Mouse (Mus musculus) testis, postnatal 10 days (tissue): ENCODE measurements at regions not wholly inside any gene's neighbourhood (a gene's known extent, or its start where the extent isn't known, plus 50 kb on each side); places are given as distances from the start of the nearest gene placed in this dataset.

Experiments used
- DNase-seq: peaks from one replicate; pipeline ENCODE4 v3.0.0; 2021; ENCODE audit warnings: low spot score

DNA sequence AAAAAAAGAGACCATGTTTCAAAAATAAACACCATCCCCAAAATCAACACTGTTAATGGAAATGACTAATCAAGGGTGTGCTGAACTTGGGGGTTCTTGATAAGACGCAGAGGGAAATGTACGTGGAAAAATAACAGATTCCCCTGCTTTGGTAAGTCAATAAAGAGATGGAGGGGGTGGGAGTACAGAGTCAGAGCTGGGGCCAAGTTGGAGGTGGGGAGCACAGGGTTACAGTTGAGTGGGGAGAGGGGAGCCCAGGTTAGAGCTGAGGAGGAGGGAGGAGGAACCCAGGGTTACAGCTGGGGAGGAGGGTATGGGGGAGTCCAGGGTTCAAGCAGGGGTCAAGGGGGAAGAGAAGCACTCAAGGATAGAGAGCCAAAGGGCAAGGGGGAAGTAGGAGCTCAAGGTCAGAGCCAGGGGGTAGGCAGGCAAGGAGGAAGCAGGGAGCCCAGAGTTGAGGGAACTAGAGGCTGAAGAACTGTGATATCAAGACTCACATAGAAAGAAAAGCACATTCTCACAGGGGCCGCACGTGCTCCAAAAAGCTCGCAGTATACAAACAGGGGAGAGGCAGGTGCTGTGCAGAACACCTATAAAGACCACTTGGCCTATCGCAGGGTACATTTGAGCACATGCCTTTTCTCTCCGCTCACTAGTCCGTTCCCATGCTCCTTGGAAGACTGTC lies 246.4 kb downstream of the Sox9 start:
- no peak for DNase-seq

DNA sequence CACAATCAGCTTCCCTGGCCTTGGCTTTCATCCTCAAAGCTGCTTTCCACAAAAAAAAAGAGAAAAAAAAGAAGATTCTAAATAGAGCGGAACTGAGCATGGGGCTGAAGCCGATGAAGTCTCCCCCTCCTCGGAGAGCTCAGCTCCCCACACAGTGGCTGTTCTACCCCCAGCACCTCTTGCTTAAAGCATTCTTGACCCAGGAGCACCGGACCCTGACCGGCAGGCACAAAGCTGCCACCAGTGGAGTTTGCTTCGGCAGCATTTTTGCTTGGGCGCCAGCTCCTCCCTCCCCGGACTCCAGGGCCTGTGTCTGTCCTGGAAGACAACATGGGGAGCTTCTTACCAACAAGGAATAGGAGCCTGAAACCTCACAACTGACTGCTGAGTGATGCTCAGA lies 249.4 kb downstream of the Sox9 start:
- no peak for DNase-seq

DNA sequence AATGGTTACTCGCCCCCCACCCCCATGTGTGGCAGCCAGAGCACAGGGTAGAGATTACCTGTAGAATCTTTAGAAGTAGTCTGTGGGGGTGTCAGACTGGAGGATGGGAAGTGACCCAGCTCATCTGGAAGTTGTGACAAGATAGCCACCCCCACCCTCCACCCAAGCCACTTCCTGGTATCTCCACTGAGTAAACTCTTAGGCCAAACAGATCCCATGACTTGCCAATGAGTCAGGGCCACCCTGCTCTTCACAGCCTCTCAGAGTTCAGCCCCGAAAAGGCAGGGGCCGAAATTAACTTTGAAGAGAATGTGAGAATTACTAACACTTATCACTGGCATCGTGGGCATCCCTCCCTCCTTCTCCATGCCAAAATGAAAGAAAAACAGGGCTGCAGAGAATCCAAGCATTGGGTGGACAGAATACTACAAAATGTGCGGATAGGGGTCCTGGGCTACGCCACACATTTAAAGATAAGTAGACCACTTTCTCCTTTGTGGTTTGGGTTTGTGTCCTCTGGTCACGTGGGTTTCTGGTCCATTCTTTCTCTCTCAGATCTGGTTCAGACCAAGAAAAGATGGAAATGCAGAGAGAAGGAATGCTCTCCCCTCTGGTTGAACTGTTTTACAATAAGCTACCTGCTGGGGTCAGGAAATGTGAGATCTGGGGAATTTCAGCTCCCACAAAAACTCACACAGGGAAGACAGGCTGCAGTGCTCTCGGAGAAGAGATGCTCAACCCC lies 250.6 kb downstream of the Sox9 start:
- DNase-seq, result no peak

DNA sequence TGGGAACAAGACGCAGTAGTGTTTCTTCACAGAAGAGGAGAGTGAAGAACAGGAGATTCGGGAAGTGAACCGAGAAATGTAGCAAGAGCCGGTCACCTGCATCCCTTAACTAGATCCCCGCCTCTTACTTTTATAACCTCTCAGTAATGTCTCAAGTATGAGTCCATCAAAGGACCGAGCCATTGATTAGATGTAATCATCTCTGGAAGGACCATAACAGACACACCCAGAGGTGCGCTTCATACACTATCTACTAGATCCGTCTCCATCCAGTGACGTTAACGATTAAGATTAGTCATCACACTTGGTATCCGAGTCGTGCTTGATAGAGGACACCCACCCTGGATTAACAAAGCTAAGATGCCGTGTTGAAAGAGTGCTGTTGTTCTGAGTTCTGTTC lies 252.9 kb downstream of the Sox9 start:
- no peak for DNase-seq

DNA sequence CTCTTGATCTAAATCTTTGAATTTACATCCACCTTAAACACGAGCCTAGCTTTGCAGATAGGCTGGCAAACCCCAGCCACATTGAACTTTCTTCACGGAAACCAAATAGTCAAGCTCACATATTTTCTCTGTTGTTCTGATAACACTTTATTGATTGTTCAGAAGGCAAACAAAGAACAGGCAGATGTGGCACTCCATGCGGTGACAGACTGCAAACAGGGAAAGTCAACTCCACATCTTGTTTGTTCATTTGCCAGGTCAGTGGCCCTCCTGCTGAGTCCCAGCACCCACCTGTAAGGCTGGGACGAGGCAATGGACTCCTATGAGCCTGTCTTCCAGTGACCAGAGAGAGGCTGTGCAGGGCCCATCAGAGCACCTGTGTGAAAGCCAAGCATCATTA lies 255.7 kb downstream of the Sox9 start:
- no peak for DNase-seq

DNA sequence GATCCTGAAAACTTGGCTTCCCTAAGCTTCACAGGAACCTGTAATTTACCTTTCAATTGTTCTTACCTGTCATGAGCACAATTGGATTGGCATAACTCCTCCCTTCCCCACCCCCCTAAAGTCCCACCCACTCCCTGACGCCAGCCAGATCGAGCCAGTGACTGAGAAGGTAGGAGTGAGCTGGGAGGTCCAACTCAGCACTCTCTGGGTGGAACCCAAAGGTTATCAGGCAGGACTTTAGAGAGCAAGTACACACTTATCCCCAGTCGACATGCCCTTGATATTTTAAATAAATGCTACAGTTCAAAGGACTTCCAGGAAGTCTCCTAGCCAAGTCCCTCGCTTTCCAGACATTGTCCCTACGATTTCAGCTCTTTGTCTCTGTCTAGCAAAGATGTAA lies 260.7 kb downstream of the Sox9 start:
- DNase-seq, result no peak

DNA sequence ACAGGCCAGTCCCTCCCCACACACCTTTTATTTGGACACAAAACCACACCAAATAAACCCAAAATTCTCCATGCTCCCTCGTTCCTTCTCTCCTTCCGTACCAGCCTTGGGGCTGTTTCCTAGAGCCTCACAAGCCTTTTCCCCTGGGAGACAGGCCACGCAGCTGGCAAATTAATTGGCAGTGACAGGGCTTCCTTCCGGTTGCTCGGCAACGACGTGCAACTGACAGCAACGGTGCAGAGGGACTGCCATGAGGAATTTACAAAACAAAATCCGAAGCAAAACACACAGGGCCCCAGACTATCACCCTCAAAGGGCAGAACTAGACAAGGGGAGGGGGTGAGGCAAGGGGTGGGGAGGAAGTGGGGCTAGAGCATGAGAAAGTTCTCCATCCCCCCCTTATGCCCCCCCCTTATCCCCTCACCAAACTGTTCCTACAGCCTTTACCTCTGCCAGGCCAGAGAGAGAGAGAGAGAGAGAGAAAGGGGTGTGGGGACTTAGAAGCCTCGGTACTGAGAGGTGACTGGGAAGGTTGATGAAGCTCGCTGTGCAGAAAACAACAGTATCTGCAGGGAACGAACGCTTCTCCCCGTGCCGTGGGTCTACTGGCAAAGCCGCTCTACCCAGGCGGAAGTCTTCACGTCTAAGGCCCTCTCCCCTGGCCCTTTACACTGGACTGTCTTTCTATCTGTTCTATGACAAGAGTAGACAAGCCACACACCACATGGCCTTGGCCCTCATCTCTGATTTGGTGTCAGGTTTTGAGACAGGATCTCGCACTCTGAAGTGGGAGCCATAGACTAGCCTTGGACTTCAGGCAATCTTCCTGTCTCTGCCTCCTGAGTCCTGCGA lies 264.4 kb downstream of the Sox9 start:
- no peak for DNase-seq

DNA sequence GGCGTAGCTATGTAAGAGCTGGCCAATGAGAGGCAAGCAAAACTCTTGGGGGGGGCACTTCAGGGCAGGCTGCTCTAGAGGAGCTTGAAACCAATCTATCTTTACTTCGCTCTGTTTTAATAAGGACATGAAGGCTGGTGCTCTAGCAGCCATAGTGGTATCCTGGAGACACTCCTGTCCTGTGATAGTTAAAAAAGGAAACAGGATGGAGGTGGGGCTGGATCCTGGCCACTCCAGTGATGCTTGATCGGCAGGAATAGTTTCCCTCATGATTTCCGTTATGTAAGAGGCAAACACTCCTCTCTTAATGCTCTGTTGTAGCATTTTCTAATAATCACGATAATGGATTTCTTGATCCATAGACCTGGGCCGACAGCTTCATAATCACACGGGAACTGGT lies 266.1 kb downstream of the Sox9 start:
- no peak for DNase-seq

DNA sequence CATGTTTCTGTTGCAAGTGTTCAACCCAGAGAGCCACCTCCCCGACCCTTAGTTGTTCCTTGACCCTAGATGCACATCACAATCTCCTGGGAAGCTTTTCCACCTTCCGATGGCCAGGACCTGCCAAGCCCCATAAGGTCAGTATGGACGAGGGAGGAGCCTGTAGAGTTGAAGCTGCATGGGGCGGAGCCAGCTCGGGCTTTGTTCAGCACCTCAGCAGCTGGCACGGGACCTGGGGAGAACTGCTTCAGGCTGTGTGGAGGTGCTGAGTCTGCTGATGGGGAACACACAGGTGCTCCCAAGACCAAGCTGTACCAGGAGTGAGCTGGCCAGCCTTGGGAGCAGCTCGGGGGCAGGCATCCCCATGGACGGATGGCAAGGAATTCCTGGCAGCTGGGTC lies 267.6 kb downstream of the Sox9 start:
- no peak for DNase-seq

DNA sequence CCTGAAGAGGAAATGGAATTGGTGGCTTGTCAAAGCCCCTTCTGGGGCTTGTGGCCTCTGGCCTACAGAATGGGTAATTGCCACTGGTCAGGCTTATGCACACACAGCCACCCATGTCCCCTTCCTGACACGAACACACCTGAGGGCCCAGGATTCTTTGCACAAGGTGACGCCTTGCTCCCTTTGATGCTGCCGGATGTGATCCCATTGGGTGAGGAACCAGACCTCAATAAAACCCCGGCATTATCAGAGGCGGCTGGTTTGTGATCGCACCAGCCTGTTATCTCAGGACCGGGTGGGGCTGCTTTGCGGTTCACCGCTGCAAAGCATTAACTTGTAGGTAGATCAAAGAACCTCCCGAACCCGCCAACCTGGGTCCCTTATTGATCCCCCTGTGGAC lies 270.5 kb downstream of the Sox9 start:
- no peak for DNase-seq

DNA sequence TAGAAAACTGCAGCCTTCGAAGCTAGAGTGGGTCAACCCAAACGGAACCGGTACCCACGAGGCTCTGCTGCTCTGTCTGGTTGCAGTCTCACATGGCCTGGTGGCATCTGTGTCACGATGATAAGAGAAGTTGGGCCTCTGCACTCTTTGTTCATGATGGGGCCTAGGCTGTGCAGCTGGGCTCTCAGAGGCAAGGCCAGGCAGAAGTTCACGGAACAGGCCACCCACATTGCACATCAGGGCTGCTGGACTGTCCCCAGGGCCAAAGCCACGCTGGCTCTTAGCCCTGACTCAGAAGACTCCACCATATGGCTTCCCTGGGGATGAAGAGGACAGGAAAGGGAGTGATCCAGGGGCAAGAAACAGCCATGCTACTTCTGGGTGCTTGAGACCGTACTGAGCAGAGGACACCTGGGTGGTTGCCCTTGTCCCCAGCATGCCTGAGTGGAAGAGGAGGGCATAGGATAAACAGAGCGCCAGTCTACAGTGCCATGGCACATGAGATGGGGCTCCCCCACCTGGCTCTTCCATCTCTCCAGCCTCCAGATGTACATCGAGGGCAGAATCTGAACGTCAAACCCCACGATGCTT lies 274.1 kb downstream of the Sox9 start:
- DNase-seq, result no peak

DNA sequence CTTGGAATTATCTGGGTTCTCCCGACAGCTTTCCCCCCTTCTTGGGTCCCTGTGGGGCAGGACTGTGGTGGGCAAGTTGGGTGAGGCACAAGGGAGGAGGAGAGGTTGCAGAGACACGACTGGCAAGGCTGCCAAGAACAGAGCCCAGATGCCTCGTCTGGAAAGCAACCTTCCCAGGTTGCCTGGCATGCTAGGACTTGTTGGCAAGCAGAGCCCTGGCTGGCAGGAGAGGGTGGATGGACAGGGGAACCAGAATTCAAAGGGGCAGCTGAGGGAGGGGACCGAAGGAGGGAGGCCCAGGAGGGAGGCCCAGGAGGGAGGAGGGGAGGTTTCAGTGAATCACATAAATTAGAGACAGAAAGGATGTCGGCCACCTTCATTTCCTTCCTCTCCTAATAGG lies 274.8 kb downstream of the Sox9 start:
- DNase-seq, result no peak

DNA sequence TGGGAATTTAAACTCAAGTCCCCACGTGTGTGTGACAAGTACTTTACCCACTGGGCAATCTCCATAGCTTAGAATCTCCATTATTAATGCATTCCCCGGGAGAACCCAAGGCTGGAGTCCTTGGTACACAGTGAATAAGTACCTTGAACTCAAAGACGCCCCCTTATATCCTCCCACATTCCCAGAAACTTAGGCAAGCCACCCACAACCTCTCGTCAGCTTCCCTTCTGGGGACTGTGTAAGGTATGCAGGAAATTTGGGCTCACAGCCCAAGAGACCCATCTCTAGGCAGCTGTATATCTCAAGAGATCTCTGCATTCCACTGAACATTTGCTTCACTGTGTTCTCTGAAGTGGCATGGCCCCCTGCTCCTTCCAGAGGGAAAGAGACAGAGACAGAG lies 288.3 kb downstream of the Sox9 start:
- no peak for DNase-seq

DNA sequence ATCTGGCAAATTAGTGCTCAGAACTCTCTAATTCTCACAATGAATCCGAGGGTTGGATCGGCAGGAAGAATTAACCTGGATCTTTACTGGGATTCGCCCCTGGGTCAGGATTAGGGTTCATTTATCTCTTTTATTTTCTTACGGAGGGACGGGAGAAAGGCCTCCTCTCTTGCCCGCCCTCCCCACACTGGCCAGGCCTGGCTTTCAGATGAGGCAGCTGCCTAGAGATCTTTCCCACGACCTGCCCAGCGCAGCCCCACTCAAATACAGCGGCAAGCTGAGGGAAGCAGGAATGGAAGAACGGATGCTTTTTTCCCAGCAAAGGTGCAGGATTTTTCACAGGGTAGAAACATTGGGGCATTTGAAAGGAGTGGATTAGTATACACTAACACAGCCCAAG lies 289.9 kb downstream of the Sox9 start:
- no peak for DNase-seq

DNA sequence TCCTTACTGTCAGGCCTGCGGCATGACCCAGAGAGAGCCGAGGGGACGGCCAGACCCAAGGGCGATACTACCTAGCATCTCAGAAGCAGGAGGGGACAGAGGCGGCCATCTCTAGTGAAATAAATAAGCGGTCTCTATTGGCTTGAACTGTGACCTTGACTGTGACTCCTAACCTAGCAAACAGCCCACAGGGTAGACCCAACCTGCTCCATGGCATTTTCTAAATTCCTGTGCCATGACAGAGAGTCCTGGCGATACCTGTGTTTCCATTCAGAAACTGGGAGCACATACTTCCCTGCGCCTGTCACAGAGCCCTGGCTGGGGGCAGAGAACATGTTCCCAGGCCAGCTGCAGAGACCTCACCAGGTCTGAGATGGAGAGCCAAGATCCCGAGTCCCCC lies 292.3 kb downstream of the Sox9 start:
- DNase-seq, result no peak

DNA sequence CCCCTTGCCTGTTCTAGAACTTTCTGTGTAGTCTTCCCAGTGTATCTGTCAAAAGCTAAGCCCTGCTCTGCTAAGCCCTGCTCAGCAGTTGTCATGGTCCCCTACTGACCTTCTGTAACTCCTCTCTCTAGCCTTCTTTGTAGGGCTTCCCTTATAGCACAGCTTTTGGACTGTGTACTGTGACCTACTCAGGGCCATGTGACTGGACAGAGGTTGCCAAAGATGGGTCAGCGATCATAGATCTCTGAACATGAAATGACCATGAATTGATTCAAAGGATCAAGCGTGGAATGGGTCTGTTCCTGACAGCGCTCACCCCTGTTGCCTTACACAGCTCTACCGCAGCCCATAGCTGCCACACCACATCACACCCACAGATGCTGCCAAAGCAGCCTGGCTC lies 294.3 kb downstream of the Sox9 start:
- DNase-seq, result no peak

DNA sequence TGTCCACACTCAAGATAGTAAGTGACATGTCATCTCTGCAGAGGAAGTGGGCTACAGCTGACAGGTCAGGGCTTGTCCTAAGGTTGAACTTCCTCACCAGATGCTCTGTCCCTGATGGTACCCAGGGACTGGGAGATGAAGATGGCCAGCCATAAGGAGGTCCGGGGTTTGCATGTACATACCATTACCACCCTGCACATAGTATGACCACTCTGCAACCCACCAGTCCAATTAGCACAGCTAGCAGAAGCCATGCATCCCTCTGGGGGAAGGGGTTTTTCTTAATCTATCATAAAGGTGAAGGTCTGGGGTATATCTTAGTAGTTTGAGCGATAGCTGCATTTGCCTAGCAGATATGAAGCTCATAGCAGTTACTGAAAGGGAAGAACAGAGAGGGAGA lies 298.3 kb downstream of the Sox9 start:
- DNase-seq, result no peak

DNA sequence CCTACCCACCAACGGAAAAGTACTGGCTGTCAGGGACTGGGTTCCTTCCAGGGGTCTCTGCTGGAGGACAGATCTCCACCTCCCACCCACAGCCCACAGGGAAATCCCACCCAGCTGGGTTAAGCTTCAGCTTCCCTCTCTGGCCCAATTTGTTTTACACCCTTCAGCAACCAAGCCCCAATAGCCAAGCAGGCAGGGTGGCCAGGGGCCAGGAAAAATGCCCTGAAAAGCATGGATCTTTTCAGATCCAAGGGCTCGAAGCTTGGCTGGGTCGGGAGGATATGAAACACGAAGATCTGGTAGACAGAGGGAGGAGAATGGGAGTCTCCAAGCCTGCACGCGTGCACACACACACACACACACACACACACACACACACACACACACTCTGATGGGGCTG lies 302.4 kb downstream of the Sox9 start:
- no peak for DNase-seq

DNA sequence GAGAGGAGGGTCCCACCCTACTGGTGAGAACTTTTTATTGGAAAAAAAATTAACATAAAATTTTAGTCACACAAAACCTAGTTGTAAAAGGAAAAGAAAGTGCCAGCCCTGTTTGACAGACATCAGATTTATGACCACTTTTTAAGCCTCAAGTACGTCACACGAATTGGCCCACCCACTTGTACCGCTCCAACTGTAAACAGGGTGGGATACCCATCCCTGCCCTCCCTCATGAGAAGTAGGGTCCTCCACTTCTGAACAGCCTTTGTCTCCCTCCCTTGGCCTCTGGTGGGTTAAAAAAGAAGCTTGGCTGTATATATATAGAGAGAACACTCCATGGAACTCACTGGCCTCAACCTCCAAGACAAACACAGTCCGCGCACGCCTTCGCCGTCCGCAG lies 303.5 kb downstream of the Sox9 start:
- no peak for DNase-seq

DNA sequence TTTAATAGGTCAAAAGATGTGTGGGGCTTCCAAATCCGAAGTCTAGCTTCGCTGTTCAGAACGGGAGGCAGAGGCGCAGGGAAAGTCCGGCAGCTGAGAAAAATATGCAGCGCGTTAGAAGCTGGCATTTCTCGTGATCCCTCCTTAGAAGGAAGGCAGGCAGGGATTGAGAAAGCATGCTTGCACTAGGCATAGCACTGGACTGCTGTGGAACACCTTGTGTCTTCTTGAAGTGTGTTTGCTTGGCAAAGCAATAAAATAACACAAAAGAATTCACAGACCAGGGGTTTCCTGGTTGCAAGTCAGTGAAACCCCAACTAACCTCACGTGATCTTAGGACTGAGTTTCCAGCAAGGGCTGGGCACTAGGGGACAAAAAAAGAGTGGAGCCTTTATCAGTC lies 305.1 kb downstream of the Sox9 start:
- no peak for DNase-seq

DNA sequence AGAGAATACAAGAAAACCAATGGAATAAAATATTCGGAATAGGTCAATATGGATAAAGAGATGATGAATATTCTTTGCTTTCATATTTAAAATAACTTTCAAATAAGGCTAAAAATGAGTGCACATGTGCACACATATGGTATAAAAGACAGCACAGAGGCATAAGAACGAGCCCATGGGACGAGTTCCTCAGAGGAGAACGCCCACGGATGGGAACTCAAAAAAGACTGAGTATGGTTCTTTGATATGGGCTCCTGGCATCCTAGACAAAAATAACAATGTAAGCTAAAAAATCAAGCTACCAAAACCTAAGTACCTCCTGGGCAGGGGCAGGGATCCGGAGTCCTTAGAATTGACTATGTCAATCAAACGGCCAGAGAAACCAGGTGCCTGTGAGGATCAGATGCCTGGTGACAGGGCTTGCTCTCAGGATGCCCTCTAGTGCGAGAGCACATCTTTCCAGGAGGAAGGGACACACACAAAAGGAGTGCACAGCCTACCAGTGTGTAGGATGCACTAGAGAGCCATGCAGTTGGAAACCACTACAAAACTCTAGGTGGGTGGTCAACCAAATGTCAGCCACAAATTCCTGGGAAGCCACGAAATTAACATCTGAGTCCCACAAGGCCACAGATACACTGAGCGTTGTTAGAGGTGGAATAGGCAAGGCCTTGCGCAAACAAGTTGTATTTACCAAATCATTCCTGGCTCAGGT lies 307.8 kb downstream of the Sox9 start:
- DNase-seq, result no peak

DNA sequence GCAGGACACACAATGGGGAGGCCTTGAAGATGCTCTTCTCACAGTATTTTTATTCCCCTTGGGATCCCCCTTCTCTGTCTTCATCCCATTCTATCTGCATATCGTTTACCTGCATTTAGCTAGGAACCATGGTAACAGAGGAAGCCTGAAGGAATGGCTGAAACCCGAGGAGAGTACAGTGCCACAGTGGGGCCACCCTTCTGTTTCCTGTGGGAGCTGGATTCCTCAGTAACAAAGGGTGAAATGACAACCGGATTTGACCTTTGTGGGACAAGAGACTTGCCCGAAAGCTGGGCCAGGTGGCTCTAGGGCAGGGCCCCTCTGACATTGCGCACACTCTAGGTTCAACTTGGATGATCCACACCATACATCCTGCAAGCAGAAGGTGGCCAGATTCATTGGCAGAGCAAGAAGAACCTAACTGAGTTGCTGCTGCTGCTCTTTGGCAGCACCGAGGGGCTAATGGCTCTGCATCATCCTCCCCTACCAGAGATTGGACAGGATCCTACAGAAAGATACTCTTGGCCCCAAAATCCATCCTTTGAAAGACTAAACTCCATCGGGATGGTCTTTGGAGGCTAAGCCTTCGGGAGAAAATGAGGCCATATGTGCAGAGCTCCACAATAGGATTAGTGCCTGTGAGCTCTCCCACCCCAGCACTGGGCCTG lies 310.0 kb downstream of the Sox9 start:
- no peak for DNase-seq
